Mouse (Mus musculus) spleen, adult 2 months (tissue): ENCODE data around the gene Nrxn3.

Experiments used
- CTCF ChIP-seq: fragments of 200-500 bp; IDR thresholded peaks from 2 replicates; pipeline ENCODE4 v1.5.1; 2011; ENCODE audit warnings: mild to moderate bottlenecking, inconsistent platforms; ENCODE audit not compliant: insufficient read depth, insufficient read length, insufficient replicate concordance; ENCODE audit errors: extremely low read depth
- POLR2A ChIP-seq: fragments of 200-500 bp; IDR thresholded peaks from 2 replicates; pipeline ENCODE4 v1.6.1; 2011; ENCODE audit warnings: low read depth, low read length, inconsistent platforms

DNA sequence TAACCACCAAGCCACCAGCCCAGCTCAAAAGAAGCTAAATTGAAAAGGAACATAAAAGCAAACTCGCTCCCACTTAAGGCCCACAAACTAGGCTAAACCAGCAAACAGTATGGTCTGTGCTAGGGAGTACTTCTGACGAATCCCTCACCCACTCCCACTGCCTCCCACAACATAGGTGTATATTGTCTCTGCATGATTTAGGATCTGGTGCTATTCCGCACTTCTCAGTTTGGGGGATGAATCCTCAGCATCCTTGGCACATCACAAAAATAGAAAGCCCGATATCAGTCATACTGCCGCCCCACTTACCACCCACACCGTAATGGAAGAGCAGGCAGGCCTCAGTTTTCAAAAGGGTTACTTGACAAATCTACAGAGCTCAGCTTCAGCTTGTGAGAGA lies 1072.1 kb downstream of the Nrxn3 start:
- TF ChIP-seq CTCF: no peak
- TF ChIP-seq POLR2A: no peak
